Mouse (Mus musculus): ENCODE measurements around the gene Prune2.
"Not testable (repeated sequence)": the region's sequence is repeated elsewhere in the genome, so short reads cannot be mapped to it uniquely, and the experiment has no call there.

Prune2 gene

GRCm38 (mm10) chr19:17125380-17125779 is 169.5 kb downstream of the Prune2 start:
- no peak for DNase-seq (ENCODE audit: low spot score in 2 of 2)

- no peak for DNase-seq (ENCODE audit: low spot score in 2 of 2)
Measured at GRCm38 (mm10) chr19:17130544-17130943, 174.6 kb downstream of the Prune2 start.

- DNase-seq (ENCODE audit: low spot score in 2 of 2): no peak
Measured at GRCm38 (mm10) chr19:17136677-17137460, 181.0 kb downstream of the Prune2 start.

- DNase-seq (ENCODE audit: low spot score in 2 of 2): no peak
Measured at GRCm38 (mm10) chr19:17137656-17138055, 181.7 kb downstream of the Prune2 start.

GRCm38 (mm10) chr19:17138144-17138915 is 182.4 kb downstream of the Prune2 start:
- no peak for DNase-seq (ENCODE audit: low spot score in 2 of 2)

- DNase-seq (ENCODE audit: low spot score in 2 of 2): no peak
Measured at GRCm38 (mm10) chr19:17140016-17140914, 184.3 kb downstream of the Prune2 start.

- DNase-seq (ENCODE audit: low spot score in 2 of 2): no peak
Measured at GRCm38 (mm10) chr19:17143245-17143644, 187.3 kb downstream of the Prune2 start.

GRCm38 (mm10) chr19:17144205-17144604 is 188.3 kb downstream of the Prune2 start:
- DNase-seq (ENCODE audit: low spot score in 2 of 2): no peak

GRCm38 (mm10) chr19:17150064-17150463 is 194.1 kb downstream of the Prune2 start:
- no peak for DNase-seq (ENCODE audit: low spot score in 2 of 2)

- DNase-seq (ENCODE audit: low spot score in 2 of 2): no peak
Measured at GRCm38 (mm10) chr19:17151781-17152180, 195.9 kb downstream of the Prune2 start.

- DNase-seq (ENCODE audit: low spot score in 2 of 2): no peak
Measured at GRCm38 (mm10) chr19:17152461-17152860, 196.5 kb downstream of the Prune2 start.

- no peak for DNase-seq (ENCODE audit: low spot score in 2 of 2)
Measured at GRCm38 (mm10) chr19:17153911-17154639, 198.2 kb downstream of the Prune2 start.

GRCm38 (mm10) chr19:17155216-17155615 is 199.3 kb downstream of the Prune2 start:
- DNase-seq (ENCODE audit: low spot score in 2 of 2): no peak

GRCm38 (mm10) chr19:17159676-17160075 is 203.8 kb downstream of the Prune2 start:
- peak in 1 of 2 experiments; percentile 25 for DNase-seq (ENCODE audit: low spot score in 2 of 2)

GRCm38 (mm10) chr19:17160231-17160630 is 204.3 kb downstream of the Prune2 start:
- no peak for DNase-seq (ENCODE audit: low spot score in 2 of 2)

GRCm38 (mm10) chr19:17163511-17163953 is 207.6 kb downstream of the Prune2 start:
- peak; percentile 26 to 62 for DNase-seq (ENCODE audit: low spot score in 2 of 2)

- DNase-seq (ENCODE audit: low spot score in 2 of 2): peak in 1 of 2 experiments; percentile 2
Measured at GRCm38 (mm10) chr19:17166288-17166687, 210.4 kb downstream of the Prune2 start.

GRCm38 (mm10) chr19:17168186-17168585 is 212.3 kb downstream of the Prune2 start:
- DNase-seq (ENCODE audit: low spot score in 2 of 2): no peak

GRCm38 (mm10) chr19:17169746-17170145 is 213.8 kb downstream of the Prune2 start:
- DNase-seq (ENCODE audit: low spot score in 2 of 2): no peak

- DNase-seq (ENCODE audit: low spot score in 2 of 2): not testable (repeated sequence)
Measured at GRCm38 (mm10) chr19:17174501-17174900, 218.6 kb downstream of the Prune2 start.

- no peak for DNase-seq (ENCODE audit: low spot score in 2 of 2)
Measured at GRCm38 (mm10) chr19:17180506-17180905, 224.6 kb downstream of the Prune2 start.
